Mouse (Mus musculus): ENCODE measurements around the gene Hes1.

GRCm38 (mm10) chr16:30096475-30096874 lies 32.3 kb downstream of the Hes1 start:
- TF ChIP-seq CTCF (IDR thresholded peaks at IDR 0.05; ENCODE audit: extremely low read depth, insufficient read length, insufficient replicate concordance, low read depth, low read length) (no peak), POLR2A (IDR thresholded peaks at IDR 0.05; ENCODE audit: low read depth, low read length) (no peak)

Measured in small intestine, adult 2 months (tissue).